Mouse (Mus musculus): Measurements from ENCODE around the gene Tas1r1.

Gene Tas1r1

GRCm38 (mm10) chr4:151985886-151986285 lies 52.5 kb downstream of the Tas1r1 start:
- DNase-seq: no peak

GRCm38 (mm10) chr4:151983560-151983959 lies 54.8 kb downstream of the Tas1r1 start:
- no peak for DNase-seq

GRCm38 (mm10) chr4:151983043-151983442 lies 55.3 kb downstream of the Tas1r1 start:
- no peak for DNase-seq

- peak; percentile 81 for DNase-seq
These were observed 57.0 kb downstream of the Tas1r1 start for GRCm38 (mm10) chr4:151981363-151981762.

GRCm38 (mm10) chr4:151980699-151981098 lies 57.7 kb downstream of the Tas1r1 start:
- no peak for DNase-seq

All from liver (tissue).